Mouse (Mus musculus): ENCODE data around the gene Aanat.

- TF ChIP-seq CTCF (IDR thresholded peaks at IDR 0.05; ENCODE audit: extremely low read depth, insufficient read depth, insufficient read length, insufficient replicate concordance) (no peak), POLR2A (IDR thresholded peaks at IDR 0.05; ENCODE audit: low read depth, low read length) (no peak)
Observed at GRCm38 (mm10) chr11:116621258-116621704, 35.0 kb downstream of the Aanat start.

All from spleen, adult 2 months (tissue).